Mouse (Mus musculus) spleen, adult 2 months (tissue): Measurements from ENCODE around the gene Gpr171.

ENCODE experiments used
- CTCF ChIP-seq: fragments of 200-500 bp; IDR thresholded peaks from 2 replicates; pipeline ENCODE4 v1.5.1; 2011; ENCODE audit warnings: mild to moderate bottlenecking, inconsistent platforms; ENCODE audit not compliant: insufficient read depth, insufficient read length, insufficient replicate concordance; ENCODE audit errors: extremely low read depth
- POLR2A ChIP-seq: fragments of 200-500 bp; IDR thresholded peaks from 2 replicates; pipeline ENCODE4 v1.6.1; 2011; ENCODE audit warnings: low read depth, low read length, inconsistent platforms

DNA sequence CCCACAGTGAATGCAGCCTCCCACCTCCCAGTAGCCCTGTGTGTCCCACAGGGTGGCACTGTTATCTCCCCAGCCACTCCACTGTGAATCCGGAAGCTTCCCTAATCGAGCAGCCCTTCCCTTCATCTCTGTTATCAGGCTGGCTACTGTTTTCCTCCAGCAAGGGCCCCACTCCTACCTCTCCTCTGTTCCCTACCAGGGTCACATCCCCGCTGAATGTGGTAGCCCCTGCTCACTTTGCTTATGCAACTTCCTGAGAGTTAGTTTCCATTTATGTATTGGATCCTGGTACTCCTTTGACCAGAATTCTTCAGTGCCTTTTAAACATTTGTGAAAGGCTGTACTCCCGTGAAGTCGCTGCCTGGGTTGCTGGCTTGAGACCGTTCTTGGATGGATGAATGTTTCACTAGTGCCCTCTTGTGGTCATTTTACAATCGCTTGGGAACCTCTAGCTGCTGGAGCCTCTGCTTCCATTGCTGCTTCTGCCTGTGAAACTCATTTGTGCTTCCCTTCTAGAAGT, 42.5 kb downstream of the Gpr171 start:
- TF ChIP-seq CTCF: peak; percentile 40; the same call in 1 of the 2 replicates
- no peak for TF ChIP-seq POLR2A
